Mouse (Mus musculus): ENCODE measurements around the gene Cpsf6.

GRCm38 (mm10) chr10:117396386-117397048, 16.7 kb upstream of the Cpsf6 start:
- TF ChIP-seq CEBPB (IDR thresholded peaks at IDR 0.05; ENCODE audit: insufficient read depth, poor library complexity, severe bottlenecking) (no peak), MYOD1 (IDR thresholded peaks at IDR 0.05; ENCODE audit: control insufficient read depth in 1 of 3, insufficient read length in 2 of 3, low read depth in 2 of 3) (no peak)

Data from myocyte (in vitro differentiated cells).